Mouse (Mus musculus): ENCODE measurements at regions not wholly inside any gene's neighbourhood (a gene's known extent, or its start where the extent isn't known, plus 50 kb on each side); places are given as distances from the start of the nearest gene placed in this dataset.

- Histone ChIP-seq H3K4me3 (replicated peaks; ENCODE audit: insufficient read depth, low read depth, low read length) (no peak overlapping the region), H3K4me1 (ENCODE audit: control insufficient read depth, insufficient read depth, low read length) (peaks cover 15% of the 10 kb centered on the region; the same call in 1 of the 2 replicates), H3K27ac (ENCODE audit: insufficient read depth, low read length) (no peak overlapping the region), H3K27me3 (ENCODE audit: control insufficient read depth, insufficient read depth, low read length) (no peaks in the 10 kb centered on the region)
- TF ChIP-seq POLR2A (IDR thresholded peaks at IDR 0.05; ENCODE audit: borderline replicate concordance, insufficient read depth, low read length) = no peak
- TF ChIP-seq CTCF (IDR thresholded peaks at IDR 0.05; ENCODE audit: borderline replicate concordance, insufficient read depth, low read depth, low read length) = no peak
- DNase-seq = no peak
- WGBS = 88% methylated on average over 2 of the region's 2 CpGs
Observed at GRCm38 (mm10) chr9:40581854-40582253, 50.7 kb upstream of the Gramd1b start.
